Mouse (Mus musculus) erythroblast, embryonic 14.5 days (primary cell): Measurements from ENCODE around the gene Iqgap3. TPM values are rescaled to one million over a fixed set of nuclear protein-coding genes. Genes with fewer than 3 reads are reported as not detected.

Experiments
- H3K27me3 ChIP-seq: 2 replicates; pipeline ENCODE4 v1.6.1; 2012; ENCODE audit warnings: inconsistent platforms; ENCODE audit not compliant: control insufficient read depth
- H3K36me3 ChIP-seq: 2 replicates; pipeline ENCODE4 v1.6.1; 2012; ENCODE audit warnings: mild to moderate bottlenecking, inconsistent platforms; ENCODE audit not compliant: control insufficient read depth
- H3K4me1 ChIP-seq: 2 replicates; pipeline ENCODE4 v1.6.1; 2012; ENCODE audit warnings: inconsistent platforms; ENCODE audit not compliant: control insufficient read depth
- H3K4me3 ChIP-seq: replicated peaks from 2 replicates; pipeline ENCODE3; 2012; ENCODE audit warnings: moderate library complexity, mild to moderate bottlenecking, inconsistent platforms
- H3K9me3 ChIP-seq: 2 replicates; pipeline ENCODE4 v1.6.1; 2012; ENCODE audit warnings: low read length, inconsistent platforms, mixed read lengths; ENCODE audit not compliant: control insufficient read depth
- GATA1 ChIP-seq: IDR thresholded peaks from 2 replicates; pipeline ENCODE4 v1.6.1; 2012; ENCODE audit warnings: low read length, inconsistent platforms, mixed read lengths
- TAL1 ChIP-seq: IDR thresholded peaks from 3 replicates; pipeline ENCODE4 v1.6.1; 2012; ENCODE audit warnings: low read length, inconsistent platforms, mixed read lengths
- polyA plus RNA-seq: library from polyadenylated mRNA; stranded (reverse); fragments of >175 nt; gene quantifications from 2 replicates; pipeline ENCODE4 v1.2.3, GENCODE M21; 2012

Iqgap3 gene
- polyA plus RNA-seq, 1 experiment: 1.6 TPM

GRCm38 (mm10) chr3:88114396-88114795 lies 32.6 kb downstream of the Iqgap3 start:
- TF ChIP-seq GATA1: no peak
- no peak for TF ChIP-seq TAL1
- Histone ChIP-seq H3K4me3 (no peak overlapping the region), H3K9me3 (no peaks in the 10 kb centered on the region), H3K27me3 (no peaks in the 10 kb centered on the region), H3K36me3 (peaks cover 94% of the 10 kb centered on the region), H3K4me1 (no peaks in the 10 kb centered on the region)

GRCm38 (mm10) chr3:88120117-88120651 lies 38.4 kb downstream of the Iqgap3 start:
- TF ChIP-seq GATA1: no peak
- Histone ChIP-seq H3K27me3 (no peaks in the 10 kb centered on the region), H3K4me3 (no peak overlapping the region), H3K4me1 (no peaks in the 10 kb centered on the region), H3K36me3 (peaks cover 62% of the 10 kb centered on the region), H3K9me3 (no peaks in the 10 kb centered on the region)

GRCm38 (mm10) chr3:88121164-88122131 lies 39.7 kb downstream of the Iqgap3 start:
- Histone ChIP-seq H3K9me3 (no peaks in the 10 kb centered on the region), H3K36me3 (peaks cover 51% of the 10 kb centered on the region), H3K4me3 (no peak overlapping the region), H3K27me3 (no peaks in the 10 kb centered on the region), H3K4me1 (no peaks in the 10 kb centered on the region)
- TF ChIP-seq GATA1: no peak
- no peak for TF ChIP-seq TAL1

DNA sequence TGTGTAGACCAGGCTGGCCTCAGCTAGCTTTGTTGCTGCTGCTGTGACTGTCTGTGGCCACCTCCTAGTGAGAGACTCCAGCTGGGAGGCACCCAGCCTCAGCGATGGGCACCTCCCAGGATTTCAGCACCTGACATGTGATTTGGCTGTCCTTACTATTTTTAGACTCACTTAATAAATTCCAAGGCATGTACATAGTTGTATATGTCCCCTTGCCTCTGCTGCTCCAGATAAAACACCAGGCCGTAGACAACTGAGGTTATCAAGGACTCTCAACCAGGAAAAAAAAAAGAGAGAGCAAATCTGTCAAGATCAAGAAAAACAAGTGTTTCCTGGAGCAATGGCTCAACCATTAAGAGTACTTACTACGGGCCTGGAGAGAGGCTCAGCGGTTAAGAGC lies 43.4 kb downstream of the Iqgap3 start:
- Histone ChIP-seq H3K27me3 (no peaks in the 10 kb centered on the region), H3K36me3 (peaks cover 15% of the 10 kb centered on the region), H3K4me1 (no peaks in the 10 kb centered on the region), H3K4me3 (no peak overlapping the region), H3K9me3 (no peaks in the 10 kb centered on the region)
- TF ChIP-seq TAL1 (no peak), GATA1 (no peak)

- no peaks in the 10 kb centered on the region for H3K4me1 ChIP-seq
- no peaks in the 10 kb centered on the region for H3K9me3 ChIP-seq
- H3K36me3 ChIP-seq: peaks cover 5% of the 10 kb centered on the region
- no peak for TF ChIP-seq GATA1
- TF ChIP-seq TAL1: no peak
- H3K27me3 ChIP-seq: no peaks in the 10 kb centered on the region
- no peak overlapping the region for H3K4me3 ChIP-seq
Observed at GRCm38 (mm10) chr3:88126181-88126580, 44.4 kb downstream of the Iqgap3 start.

DNA sequence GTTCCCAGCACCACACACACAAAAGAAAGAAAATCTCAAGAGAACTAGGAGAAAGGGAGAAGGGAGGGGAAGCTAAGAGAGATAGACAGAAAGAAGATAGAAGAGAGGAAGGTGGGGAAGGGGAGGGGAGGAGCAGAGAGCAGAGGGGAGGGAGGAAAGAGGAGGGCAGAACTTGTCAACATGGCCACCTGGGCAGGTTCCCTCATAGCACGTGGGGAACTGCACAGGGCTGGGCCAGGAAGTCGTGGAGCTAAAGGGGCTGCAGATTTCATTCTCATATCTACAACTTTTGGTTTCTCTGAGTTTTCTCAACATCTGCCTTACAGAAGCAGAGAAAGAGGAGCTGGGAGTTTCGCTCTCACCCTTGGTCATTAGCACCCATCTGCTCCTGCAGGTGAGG lies 45.9 kb downstream of the Iqgap3 start:
- Histone ChIP-seq H3K4me3 (no peak overlapping the region), H3K27me3 (no peaks in the 10 kb centered on the region), H3K9me3 (no peaks in the 10 kb centered on the region), H3K36me3 (no peaks in the 10 kb centered on the region), H3K4me1 (no peaks in the 10 kb centered on the region)
- no peak for TF ChIP-seq TAL1
- TF ChIP-seq GATA1: no peak

GRCm38 (mm10) chr3:88128056-88128455 lies 46.3 kb downstream of the Iqgap3 start:
- Histone ChIP-seq H3K4me1 (no peaks in the 10 kb centered on the region), H3K9me3 (no peaks in the 10 kb centered on the region), H3K4me3 (no peak overlapping the region), H3K36me3 (no peaks in the 10 kb centered on the region), H3K27me3 (no peaks in the 10 kb centered on the region)
- TF ChIP-seq TAL1 (no peak), GATA1 (no peak)

DNA sequence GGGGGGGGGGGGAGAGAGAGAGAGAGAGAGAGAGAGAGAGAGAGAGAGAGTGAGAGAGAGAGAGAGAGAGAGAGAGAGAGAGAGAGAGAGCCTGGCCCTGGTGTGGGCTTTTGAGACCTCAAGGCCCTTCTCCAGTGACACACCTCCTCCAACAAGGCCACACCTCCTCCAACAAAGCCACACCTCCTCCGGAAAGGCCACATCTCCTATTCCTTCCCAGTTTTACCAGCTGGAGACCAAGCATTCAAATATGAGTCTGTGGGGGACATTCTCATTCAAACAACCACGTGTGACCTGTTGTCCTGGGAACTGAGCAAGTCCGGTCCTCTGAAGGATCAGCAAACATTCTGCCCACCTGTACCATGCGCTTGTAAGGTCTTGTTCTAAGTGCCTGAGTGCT lies 47.2 kb downstream of the Iqgap3 start:
- Histone ChIP-seq H3K4me1 (no peaks in the 10 kb centered on the region), H3K36me3 (no peaks in the 10 kb centered on the region), H3K9me3 (no peaks in the 10 kb centered on the region), H3K4me3 (no peak overlapping the region), H3K27me3 (no peaks in the 10 kb centered on the region)
- TF ChIP-seq GATA1: no peak
- no peak for TF ChIP-seq TAL1

DNA sequence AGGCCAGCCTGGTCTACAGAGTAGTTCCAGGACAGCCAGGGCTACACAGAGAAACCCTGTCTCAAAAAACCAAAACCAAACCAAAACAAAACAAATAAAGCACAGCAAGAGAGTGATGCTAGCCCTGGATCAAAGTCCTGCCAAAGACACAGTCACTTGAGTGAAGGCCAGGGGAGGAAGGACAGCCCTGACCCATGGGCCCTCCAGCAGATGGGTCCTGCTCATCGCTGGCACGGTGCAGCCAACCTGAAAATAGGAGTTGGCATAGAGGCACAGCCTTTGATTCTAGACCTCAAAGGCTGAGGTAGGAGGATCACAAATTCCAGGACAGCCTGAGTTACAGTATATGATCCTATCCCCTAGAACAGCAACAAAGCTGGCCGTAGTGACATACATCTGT lies 49.3 kb downstream of the Iqgap3 start:
- no peak overlapping the region for H3K4me3 ChIP-seq
- no peaks in the 10 kb centered on the region for H3K36me3 ChIP-seq
- H3K9me3 ChIP-seq: no peaks in the 10 kb centered on the region
- no peaks in the 10 kb centered on the region for H3K4me1 ChIP-seq
- H3K27me3 ChIP-seq: no peaks in the 10 kb centered on the region
- TF ChIP-seq TAL1: no peak

GRCm38 (mm10) chr3:88132492-88132891 lies 50.7 kb downstream of the Iqgap3 start:
- Histone ChIP-seq H3K4me3 (no peak overlapping the region), H3K9me3 (no peaks in the 10 kb centered on the region), H3K4me1 (peaks cover 4% of the 10 kb centered on the region), H3K36me3 (no peaks in the 10 kb centered on the region), H3K27me3 (no peaks in the 10 kb centered on the region)
- TF ChIP-seq TAL1: no peak
- no peak for TF ChIP-seq GATA1
